Mouse (Mus musculus) MEL (cell line): Measurements from ENCODE around the gene Tuft1. TPM values are rescaled to one million over a fixed set of nuclear protein-coding genes. Genes with fewer than 3 reads are reported as not detected.
A peak's percentile ranks its signal among the peaks of the same experiment; 100 is the strongest.
"Not testable (repeated sequence)": the region's sequence is repeated elsewhere in the genome, so short reads cannot be mapped to it uniquely, and the experiment has no call there.

Source experiments
- DNase-seq: peaks from one replicate; pipeline ENCODE4 v3.0.0; 2011; ENCODE audit warnings: low read depth, low spot score
- H3K27ac ChIP-seq: 2 replicates; pipeline ENCODE4 v1.5.1; 2012; ENCODE audit warnings: low read depth, mild to moderate bottlenecking, control low read depth, low read length, moderate library complexity; ENCODE audit not compliant: control insufficient read depth
- H3K27me3 ChIP-seq, 2 experiments: fragments of 150-350 bp in 1 of 2; sonication (generic) in 1 of 2; 2 replicates each; pipeline ENCODE4 v1.6.1; 2012; ENCODE audit warnings: low read length in 2 of 2, mild to moderate bottlenecking in 2 of 2, improper control_type of control experiment in 1 of 2, moderate library complexity in 1 of 2; ENCODE audit not compliant: insufficient read depth in 2 of 2, control insufficient read depth in 1 of 2
- H3K36me3 ChIP-seq, 2 experiments: 2 replicates each; pipeline ENCODE4 v1.6.1; 2012 to 2014; ENCODE audit warnings: low read length in 2 of 2, improper control_type of control experiment in 1 of 2, inconsistent platforms in 1 of 2, mild to moderate bottlenecking in 1 of 2; ENCODE audit not compliant: insufficient read depth in 2 of 2, control insufficient read depth in 1 of 2
- H3K4me1 ChIP-seq, 2 experiments: fragments of 150-350 bp in 1 of 2; sonication (generic) in 1 of 2; 2 replicates each; pipeline ENCODE4 v1.6.1; 2012; ENCODE audit warnings: low read length in 2 of 2, improper control_type of control experiment in 1 of 2, mild to moderate bottlenecking in 1 of 2; ENCODE audit not compliant: insufficient read depth in 2 of 2, control insufficient read depth in 1 of 2
- H3K4me3 ChIP-seq, 2 experiments: fragments of 150-350 bp in 1 of 2; sonication (generic) in 1 of 2; 2 replicates each; pipeline ENCODE4 v1.5.1; 2012; ENCODE audit warnings: low read depth in 2 of 2, low read length in 2 of 2, mild to moderate bottlenecking in 2 of 2, moderate library complexity in 2 of 2, control low read depth in 1 of 2, improper control_type of control experiment in 1 of 2; ENCODE audit not compliant: control insufficient read depth in 1 of 2, insufficient read depth in 1 of 2
- H3K79me2 ChIP-seq: 2 replicates; pipeline ENCODE4 v1.6.1; 2012; ENCODE audit warnings: mild to moderate bottlenecking, low read length, moderate library complexity; ENCODE audit not compliant: control insufficient read depth, poor library complexity, insufficient read depth
- H3K9ac ChIP-seq: 2 replicates; pipeline ENCODE4 v1.6.1; 2012; ENCODE audit warnings: low read depth, mild to moderate bottlenecking, control low read depth, low read length, moderate library complexity; ENCODE audit not compliant: control insufficient read depth, poor library complexity, severe bottlenecking
- H3K9me3 ChIP-seq: fragments of 150-350 bp; sonication (generic); replicated peaks from 2 replicates; pipeline ENCODE4 v1.6.1; 2012; ENCODE audit warnings: mild to moderate bottlenecking, low read length, improper control_type of control experiment, moderate library complexity; ENCODE audit not compliant: insufficient read depth
- EP300 ChIP-seq, 2 experiments: IDR thresholded peaks; 2 replicates each; pipeline ENCODE4 v1.6.1; 2011; ENCODE audit warnings: improper control_type of control experiment in 2 of 2, low read length in 2 of 2, low read depth in 1 of 2, mild to moderate bottlenecking in 1 of 2
- GATA1 ChIP-seq: IDR thresholded peaks from 2 replicates; pipeline ENCODE4 v1.6.1; 2011; ENCODE audit warnings: low read depth, low read length, improper control_type of control experiment
- POLR2AphosphoS5 ChIP-seq: IDR thresholded peaks from 2 replicates; pipeline ENCODE4 v1.6.1; 2012; ENCODE audit warnings: low read depth, borderline replicate concordance, mild to moderate bottlenecking, inconsistent platforms, low read length, moderate library complexity, mixed read lengths
- TAL1 ChIP-seq: IDR thresholded peaks from 2 replicates; pipeline ENCODE4 v1.6.1; 2012; ENCODE audit warnings: mild to moderate bottlenecking, inconsistent platforms, low read length, moderate library complexity, mixed read lengths
- ZKSCAN1 ChIP-seq: IDR thresholded peaks from 2 replicates; pipeline ENCODE4 v1.6.1; 2012; ENCODE audit warnings: low read depth, mild to moderate bottlenecking, inconsistent platforms, low read length, improper control_type of control experiment, moderate library complexity
- ZNF384 ChIP-seq: IDR thresholded peaks from 2 replicates; pipeline ENCODE4 v1.6.1; 2012; ENCODE audit warnings: low read depth, mild to moderate bottlenecking, inconsistent platforms, low read length, improper control_type of control experiment
- polyA plus RNA-seq, 2 experiments: library from polyadenylated mRNA; stranded (reverse) in 1 of 2; unstranded in 1 of 2; fragments of >175 nt in 1 of 2; fragments of >200 nt in 1 of 2; gene quantifications; 2 replicates each; pipeline versions ENCODE4 v1.2.1 to v1.2.4; 2012; ENCODE audit warnings: low replicate concordance in 2 of 2, low read depth in 1 of 2; ENCODE audit not compliant: insufficient read length in 2 of 2, insufficient read depth in 1 of 2, missing spikeins in 1 of 2
- total RNA-seq: library from RNA; depleted of rRNA; stranded (reverse); fragments of 300-350 nt; gene quantifications from 2 replicates; pipeline ENCODE4 v1.2.3, GENCODE M21; 2012

The Tuft1 gene
- total and polyA plus RNA-seq, 3 experiments: 6.6 to 13.5 TPM; not detected in 1

DNA sequence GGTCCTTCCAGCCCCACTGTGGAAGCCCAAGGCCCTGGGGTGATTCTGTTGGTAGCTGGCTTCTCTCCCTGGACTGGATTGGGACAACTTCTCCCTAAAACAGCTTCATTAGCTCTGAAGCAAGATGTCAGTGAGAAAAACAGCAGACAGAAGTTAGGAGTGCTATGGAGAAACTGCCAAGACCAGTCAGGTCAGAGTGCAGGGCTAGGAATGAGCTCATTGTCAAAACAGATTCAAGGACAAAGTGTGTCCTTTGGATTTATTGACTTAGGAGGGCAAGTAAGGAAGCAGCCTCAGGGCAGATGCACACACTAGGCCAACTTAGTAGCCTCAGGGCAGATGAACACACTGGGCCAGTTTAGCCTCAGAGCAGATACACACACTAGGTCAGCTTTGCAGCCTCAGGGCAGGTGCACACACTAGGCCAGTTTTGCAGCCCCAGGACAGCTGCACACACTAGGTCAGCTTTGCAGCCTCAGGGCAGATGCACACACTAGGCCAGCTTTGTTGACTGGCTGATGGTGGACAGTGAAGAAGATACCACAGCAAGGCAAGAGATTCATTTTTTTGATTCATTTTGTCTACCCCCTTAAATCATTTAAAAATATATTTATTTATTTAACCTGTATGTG is 32.1 kb upstream of the Tuft1 start:
- TF ChIP-seq POLR2AphosphoS5 (peak; percentile 53; the same call in 1 of the 2 replicates), ZKSCAN1 (peak; percentile 97), GATA1 (no peak)
- H3K4me1 ChIP-seq: peaks cover 11 to 24% of the 10 kb centered on the region in 2 experiments
- H3K4me3 ChIP-seq: no peak overlapping the region
- peaks cover 0 to 11% of the 10 kb centered on the region in 2 experiments; a peak in 2 of 4 replicates for H3K36me3 ChIP-seq
- no peaks in the 10 kb centered on the region for H3K27me3 ChIP-seq
- H3K79me2 ChIP-seq: no peaks in the 10 kb centered on the region
- H3K9ac ChIP-seq: no peak overlapping the region
- no peaks in the 10 kb centered on the region for H3K9me3 ChIP-seq
- no peak for DNase-seq
- no peak overlapping the region for H3K27ac ChIP-seq

- not testable (repeated sequence) for H3K27ac ChIP-seq, H3K27me3 ChIP-seq, DNase-seq, H3K9me3 ChIP-seq, H3K79me2 ChIP-seq, H3K4me3 ChIP-seq, H3K9ac ChIP-seq
- peaks cover 0 to 16% of the 10 kb centered on the region in 2 experiments; a peak in 2 of 4 replicates for H3K36me3 ChIP-seq
- H3K4me1 ChIP-seq: peaks cover 16 to 30% of the 10 kb centered on the region in 2 experiments
These were observed 31.5 kb upstream of the Tuft1 start for GRCm38 (mm10) chr3:94690162-94690561.

DNA sequence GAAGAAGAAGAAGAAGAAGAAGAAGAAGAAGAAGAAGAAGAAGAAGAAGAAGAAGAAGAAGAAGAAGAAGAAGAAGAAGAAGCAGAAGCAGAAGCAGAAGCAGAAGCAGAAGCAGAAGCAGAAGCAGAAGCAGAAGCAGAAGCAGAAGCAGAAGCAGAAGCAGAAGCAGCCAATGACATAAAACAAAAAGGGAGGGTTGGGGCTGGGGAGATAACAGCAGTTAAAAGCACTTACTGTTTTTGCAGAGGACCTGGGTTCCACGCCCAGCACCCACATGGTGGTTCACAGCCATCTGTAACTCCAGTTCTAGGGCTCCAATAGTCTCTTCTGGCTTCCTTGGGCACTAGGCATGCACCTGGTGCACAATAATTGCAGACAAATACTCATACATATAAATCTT is 30.5 kb upstream of the Tuft1 start:
- Histone ChIP-seq H3K36me3 (peaks cover 0 to 16% of the 10 kb centered on the region in 2 experiments; a peak in 2 of 4 replicates), H3K4me1 (peaks cover 18 to 32% of the 10 kb centered on the region in 2 experiments)
- not testable (repeated sequence) for H3K4me3 ChIP-seq, H3K79me2 ChIP-seq, H3K9me3 ChIP-seq, H3K9ac ChIP-seq, H3K27me3 ChIP-seq, H3K27ac ChIP-seq
- peak; percentile 63 for TF ChIP-seq GATA1
- TF ChIP-seq ZNF384: 0 out of 2 replicates have a peak, but pooled peaks have one; percentile 5
- TF ChIP-seq EP300 (IDR thresholded peaks at IDR 0.05; ENCODE audit: low read depth in 1 of 2, low read length in 2 of 2): peak; percentile 30 to 52; a peak in 2 of 4 replicates
- peak; percentile 63 for TF ChIP-seq TAL1
- peak; percentile 90 for DNase-seq

- not testable (repeated sequence) for H3K27ac ChIP-seq, H3K79me2 ChIP-seq, H3K9ac ChIP-seq, DNase-seq, H3K27me3 ChIP-seq, H3K4me3 ChIP-seq, H3K9me3 ChIP-seq
- peaks cover 20 to 34% of the 10 kb centered on the region in 2 experiments for H3K4me1 ChIP-seq
- H3K36me3 ChIP-seq: peaks cover 0 to 18% of the 10 kb centered on the region in 2 experiments; a peak in 2 of 4 replicates
These were observed 30.0 kb upstream of the Tuft1 start for GRCm38 (mm10) chr3:94688698-94689097.
